Mouse (Mus musculus) hindbrain, embryonic 10.5 days (tissue): ENCODE measurements at regions not wholly inside any gene's neighbourhood (a gene's known extent, or its start where the extent isn't known, plus 50 kb on each side); places are given as distances from the start of the nearest gene placed in this dataset.
"Not testable (repeated sequence)": the region's sequence is repeated elsewhere in the genome, so short reads cannot be mapped to it uniquely, and the experiment has no call there.

Experiments used
- DNase-seq: peaks from one replicate; pipeline ENCODE4 v3.0.0-alpha.2; 2017; ENCODE audit warnings: low spot score
- H3K27ac ChIP-seq: fragments of 300-500 bp; sonication (generic); 2 replicates; pipeline ENCODE4 v1.5.1; 2016; ENCODE audit warnings: mild to moderate bottlenecking, moderate library complexity
- H3K27me3 ChIP-seq: fragments of 300-500 bp; sonication (generic); 2 replicates; pipeline ENCODE4 v1.6.1; 2016; ENCODE audit warnings: mild to moderate bottlenecking; ENCODE audit not compliant: poor library complexity, insufficient read depth, severe bottlenecking
- H3K36me3 ChIP-seq: fragments of 300-500 bp; sonication (generic); 2 replicates; pipeline ENCODE4 v1.6.1; 2016; ENCODE audit warnings: mild to moderate bottlenecking, moderate library complexity
- H3K4me1 ChIP-seq: fragments of 300-500 bp; sonication (generic); replicated peaks from 2 replicates; pipeline ENCODE4 v1.6.1; 2016; ENCODE audit warnings: mild to moderate bottlenecking
- H3K4me3 ChIP-seq: fragments of 300-500 bp; sonication (generic); 2 replicates; pipeline ENCODE4 v1.5.1; 2016; ENCODE audit warnings: mild to moderate bottlenecking, moderate library complexity
- H3K9me3 ChIP-seq: fragments of 300-500 bp; sonication (generic); 2 replicates; pipeline ENCODE4 v1.6.1; 2016; ENCODE audit warnings: mild to moderate bottlenecking, moderate library complexity
- WGBS: fragments of 180-500 bp; shearing (Covaris S2); methylation state at CpG from one replicate; pipeline ENCODE4 v1.1.7; 2016; 5-methylcytosine and 5-hydroxymethylcytosine counted together

GRCm38 (mm10) chr12:18207941-18208340 lies 306.4 kb upstream of the 5730507C01Rik start:
- not testable (repeated sequence) for H3K4me3 ChIP-seq, H3K27ac ChIP-seq, H3K27me3 ChIP-seq, H3K36me3 ChIP-seq, DNase-seq, H3K4me1 ChIP-seq
- peaks cover 74% of the 10 kb centered on the region for H3K9me3 ChIP-seq
- WGBS: 94% methylated on average over 1 of the region's 1 CpGs

- H3K27me3 ChIP-seq, H3K36me3 ChIP-seq, H3K4me3 ChIP-seq, H3K27ac ChIP-seq, DNase-seq, H3K4me1 ChIP-seq: not testable (repeated sequence)
- WGBS: 88% methylated on average over 16 of the region's 16 CpGs
- peaks cover 81% of the 10 kb centered on the region for H3K9me3 ChIP-seq
Measured at GRCm38 (mm10) chr12:18216432-18216926, 297.8 kb upstream of the 5730507C01Rik start.

GRCm38 (mm10) chr12:18224516-18224915 lies 289.8 kb upstream of the 5730507C01Rik start:
- Histone ChIP-seq H3K4me3 (no peak overlapping the region), H3K36me3 (no peaks in the 10 kb centered on the region), H3K27me3 (no peaks in the 10 kb centered on the region), H3K9me3 (peaks cover 87% of the 10 kb centered on the region), H3K4me1 (no peaks in the 10 kb centered on the region), H3K27ac (no peak overlapping the region)
- 88% methylated on average over 6 of the region's 6 CpGs for WGBS
- no peak for DNase-seq

- no peaks in the 10 kb centered on the region for H3K36me3 ChIP-seq
- no peak overlapping the region for H3K27ac ChIP-seq
- no peaks in the 10 kb centered on the region for H3K4me1 ChIP-seq
- DNase-seq: no peak
- no peak overlapping the region for H3K4me3 ChIP-seq
- no peaks in the 10 kb centered on the region for H3K27me3 ChIP-seq
- peaks cover 89% of the 10 kb centered on the region for H3K9me3 ChIP-seq
- WGBS: 87% methylated on average over 10 of the region's 10 CpGs
Measured at GRCm38 (mm10) chr12:18226691-18227090, 287.6 kb upstream of the 5730507C01Rik start.

GRCm38 (mm10) chr12:18231896-18232295 lies 282.4 kb upstream of the 5730507C01Rik start:
- DNase-seq: not testable (repeated sequence)

GRCm38 (mm10) chr12:18236330-18236729 lies 278.0 kb upstream of the 5730507C01Rik start:
- not testable (repeated sequence) for DNase-seq, H3K36me3 ChIP-seq, H3K4me3 ChIP-seq, H3K27ac ChIP-seq, H3K27me3 ChIP-seq, H3K4me1 ChIP-seq
- peaks cover 69% of the 10 kb centered on the region for H3K9me3 ChIP-seq

More at GRCm38 (mm10) chr12:18231896-18232295, 282.4 kb upstream of the 5730507C01Rik start:
- not testable (repeated sequence) for H3K36me3 ChIP-seq, H3K27me3 ChIP-seq, H3K27ac ChIP-seq, H3K4me3 ChIP-seq, H3K4me1 ChIP-seq
- peaks cover 69% of the 10 kb centered on the region for H3K9me3 ChIP-seq
- WGBS: 85% methylated on average over 5 of the region's 5 CpGs

- Histone ChIP-seq H3K4me3 (no peak overlapping the region), H3K27ac (no peak overlapping the region), H3K9me3 (peaks cover 71% of the 10 kb centered on the region), H3K36me3 (no peaks in the 10 kb centered on the region), H3K4me1 (no peaks in the 10 kb centered on the region), H3K27me3 (no peaks in the 10 kb centered on the region)
- DNase-seq: no peak
- WGBS: 78% methylated on average over 9 of the region's 9 CpGs
Measured at GRCm38 (mm10) chr12:18237549-18237948, 276.8 kb upstream of the 5730507C01Rik start.
